Mouse (Mus musculus): Measurements from ENCODE around the gene Rasa2. TPM values are rescaled to one million over a fixed set of nuclear protein-coding genes. Genes with fewer than 3 reads are reported as not detected.

Rasa2 gene
- polyA plus RNA-seq, 1 experiment from 2014 or later, result 13.8 TPM

DNA sequence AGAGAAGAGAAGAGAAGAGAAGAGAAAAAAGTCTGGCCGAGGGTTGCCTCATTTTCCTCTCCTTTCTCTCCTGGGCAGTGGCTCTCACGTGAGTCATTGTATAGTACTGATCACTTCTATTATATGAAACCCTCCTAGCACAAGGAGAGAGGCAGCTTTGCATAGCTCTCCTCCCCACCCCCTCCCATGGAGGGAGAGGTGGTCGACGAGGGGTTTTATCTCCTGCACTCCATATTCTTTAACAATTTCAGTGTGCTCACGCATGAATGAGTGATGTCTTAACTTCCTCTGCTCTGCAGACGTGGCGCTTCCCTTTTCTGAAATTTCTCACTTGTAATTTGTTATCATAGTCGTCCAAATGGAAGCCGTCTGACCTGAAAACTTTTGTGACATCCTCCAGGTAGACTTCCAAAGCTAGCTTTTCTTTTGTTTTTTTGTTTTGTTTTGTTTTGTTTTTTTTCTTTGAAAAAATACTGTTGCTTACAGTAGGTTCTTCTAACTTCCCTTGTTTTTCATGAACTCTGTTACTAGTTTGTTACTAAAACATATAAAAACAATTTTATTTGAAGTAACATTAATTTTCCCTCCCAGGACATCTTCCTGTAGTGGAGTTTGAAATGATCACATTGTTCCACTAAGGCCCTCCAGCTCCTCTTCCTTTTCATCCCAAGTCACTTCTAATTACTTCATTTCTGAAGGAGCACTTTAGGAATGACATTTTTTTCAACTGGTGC, 5.2 kb upstream of the Rasa2 start:
- Histone ChIP-seq H3K36me3 (ENCODE audit: insufficient read depth, low read length) (no peaks in the 10 kb centered on the region), H3K4me3 (replicated peaks; ENCODE audit: low read depth, low read length) (no peak overlapping the region), H3K27me3 (ENCODE audit: insufficient read depth, low read length) (no peaks in the 10 kb centered on the region), H3K9me3 (replicated peaks; ENCODE audit: low read length) (no peaks in the 10 kb centered on the region), H3K27ac (no peak overlapping the region), H3K9ac (ENCODE audit: low read depth, low read length) (no peak overlapping the region), H3K4me2 (ENCODE audit: low read length) (no peak overlapping the region), H3K4me1 (replicated peaks; ENCODE audit: insufficient read depth, low read length) (peaks cover 9% of the 10 kb centered on the region)
- no peak for TF ChIP-seq CTCF (IDR thresholded peaks at IDR 0.05; ENCODE audit: low read depth)
- WGBS, result 51% methylated on average over 9 of the region's 9 CpGs
- ATAC-seq (replicated peaks; ENCODE audit: low FRiP score, low read depth) (no peak), DNase-seq (ENCODE audit: low spot score) (no peak)

DNA sequence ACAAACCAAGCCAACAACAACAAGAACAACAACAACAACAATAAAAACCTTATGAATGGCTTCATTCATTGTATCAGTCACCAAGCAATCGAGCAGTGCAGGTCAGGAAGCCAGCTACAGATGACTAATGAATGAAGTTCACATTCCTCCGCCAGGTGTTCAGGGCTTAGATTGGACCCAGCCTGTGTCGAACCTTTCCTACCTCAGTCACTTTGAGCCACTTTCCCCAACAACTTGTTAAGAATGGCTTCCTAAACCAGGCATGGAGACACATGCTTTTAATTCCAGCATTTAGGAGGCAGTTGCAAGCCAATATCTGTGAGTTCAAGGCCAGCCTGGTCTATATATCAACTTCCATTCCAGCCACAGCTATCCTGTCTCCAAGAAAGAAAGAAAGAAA, 4.5 kb upstream of the Rasa2 start:
- WGBS, result 61% methylated on average over 3 of the region's 3 CpGs
- H3K27me3 ChIP-seq (ENCODE audit: insufficient read depth, low read length), result no peaks in the 10 kb centered on the region
- no peak for TF ChIP-seq CTCF (IDR thresholded peaks at IDR 0.05; ENCODE audit: low read depth)
- H3K9me3 ChIP-seq (replicated peaks; ENCODE audit: low read length), result no peaks in the 10 kb centered on the region
- no peak overlapping the region for H3K4me2 ChIP-seq (ENCODE audit: low read length)
- H3K4me3 ChIP-seq (replicated peaks; ENCODE audit: low read depth, low read length), result no peak overlapping the region
- DNase-seq (ENCODE audit: low spot score) (no peak), ATAC-seq (replicated peaks; ENCODE audit: low FRiP score, low read depth) (no peak)
- peaks cover 10% of the 10 kb centered on the region for H3K4me1 ChIP-seq (replicated peaks; ENCODE audit: insufficient read depth, low read length)
- H3K27ac ChIP-seq, result no peak overlapping the region
- no peak overlapping the region for H3K9ac ChIP-seq (ENCODE audit: low read depth, low read length)
- H3K36me3 ChIP-seq (ENCODE audit: insufficient read depth, low read length), result no peaks in the 10 kb centered on the region

DNA sequence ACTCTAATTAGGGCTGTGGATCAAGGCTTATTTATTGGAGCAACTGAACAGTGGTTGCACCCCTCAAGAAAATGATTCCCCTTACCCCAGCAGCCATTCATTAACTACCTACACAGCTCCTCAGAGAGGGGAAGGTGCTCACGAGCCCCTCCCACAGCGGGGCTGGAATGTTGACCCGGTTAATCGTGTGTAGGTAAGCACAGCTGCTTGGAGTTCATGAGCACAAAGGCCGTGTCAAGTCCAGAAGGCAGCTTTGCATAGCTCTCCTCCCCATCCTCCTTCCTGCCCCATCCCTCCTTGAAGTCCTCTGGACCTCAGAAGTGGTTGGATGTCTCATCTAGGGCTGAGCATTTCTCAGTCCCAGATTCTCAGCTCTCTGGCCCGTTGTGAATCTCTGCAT, 3.8 kb upstream of the Rasa2 start:
- no peak for TF ChIP-seq CTCF (IDR thresholded peaks at IDR 0.05; ENCODE audit: low read depth)
- no peak overlapping the region for H3K4me3 ChIP-seq (replicated peaks; ENCODE audit: low read depth, low read length)
- peaks cover 10% of the 10 kb centered on the region for H3K4me1 ChIP-seq (replicated peaks; ENCODE audit: insufficient read depth, low read length)
- H3K27ac ChIP-seq, result peak overlapping the region; percentile 57; the same call in 1 of the 2 replicates
- DNase-seq (ENCODE audit: low spot score), result no peak
- no peaks in the 10 kb centered on the region for H3K27me3 ChIP-seq (ENCODE audit: insufficient read depth, low read length)
- no peaks in the 10 kb centered on the region for H3K36me3 ChIP-seq (ENCODE audit: insufficient read depth, low read length)
- no peaks in the 10 kb centered on the region for H3K9me3 ChIP-seq (replicated peaks; ENCODE audit: low read length)
- H3K9ac ChIP-seq (ENCODE audit: low read depth, low read length), result no peak overlapping the region
- peak; percentile 14 for ATAC-seq (replicated peaks; ENCODE audit: low FRiP score, low read depth)
- 38% methylated on average over 6 of the region's 6 CpGs for WGBS
- H3K4me2 ChIP-seq (ENCODE audit: low read length), result no peak overlapping the region

- no peaks in the 10 kb centered on the region for H3K27me3 ChIP-seq (ENCODE audit: insufficient read depth, low read length)
- TF ChIP-seq CTCF (IDR thresholded peaks at IDR 0.05; ENCODE audit: low read depth), result no peak
- H3K4me2 ChIP-seq (ENCODE audit: low read length), result no peak overlapping the region
- WGBS, result 87% methylated on average over 2 of the region's 2 CpGs
- no peaks in the 10 kb centered on the region for H3K36me3 ChIP-seq (ENCODE audit: insufficient read depth, low read length)
- no peak for ATAC-seq (replicated peaks; ENCODE audit: low FRiP score, low read depth)
- no peak overlapping the region for H3K9ac ChIP-seq (ENCODE audit: low read depth, low read length)
- H3K4me3 ChIP-seq (replicated peaks; ENCODE audit: low read depth, low read length), result no peak overlapping the region
- no peaks in the 10 kb centered on the region for H3K9me3 ChIP-seq (replicated peaks; ENCODE audit: low read length)
- no peak for DNase-seq (ENCODE audit: low spot score)
- no peak overlapping the region; the same call in 1 of the 2 replicates for H3K27ac ChIP-seq
- peaks cover 13% of the 10 kb centered on the region for H3K4me1 ChIP-seq (replicated peaks; ENCODE audit: insufficient read depth, low read length)
Measured at GRCm38 (mm10) chr9:96633771-96634170, 2.4 kb upstream of the Rasa2 start.

GRCm38 (mm10) chr9:96632756-96633155, 1.3 kb upstream of the Rasa2 start:
- Histone ChIP-seq H3K27me3 (ENCODE audit: insufficient read depth, low read length) (no peaks in the 10 kb centered on the region), H3K9ac (ENCODE audit: low read depth, low read length) (no peak overlapping the region), H3K36me3 (ENCODE audit: insufficient read depth, low read length) (no peaks in the 10 kb centered on the region), H3K4me2 (ENCODE audit: low read length) (no peak overlapping the region), H3K9me3 (replicated peaks; ENCODE audit: low read length) (no peaks in the 10 kb centered on the region), H3K27ac (peak overlapping the region; percentile 99; the same call in 1 of the 2 replicates), H3K4me1 (replicated peaks; ENCODE audit: insufficient read depth, low read length) (peaks cover 14% of the 10 kb centered on the region), H3K4me3 (replicated peaks; ENCODE audit: low read depth, low read length) (no peak overlapping the region)
- no peak for ATAC-seq (replicated peaks; ENCODE audit: low FRiP score, low read depth)
- 50% methylated on average over 7 of the region's 7 CpGs for WGBS
- TF ChIP-seq CTCF (IDR thresholded peaks at IDR 0.05; ENCODE audit: low read depth), result no peak
- peak; percentile 32 for DNase-seq (ENCODE audit: low spot score)

GRCm38 (mm10) chr9:96632073-96632690, 765 bp upstream of the Rasa2 start:
- TF ChIP-seq CTCF (IDR thresholded peaks at IDR 0.05; ENCODE audit: low read depth), result no peak
- peaks cover 17% of the 10 kb centered on the region for H3K4me1 ChIP-seq (replicated peaks; ENCODE audit: insufficient read depth, low read length)
- H3K4me3 ChIP-seq (replicated peaks; ENCODE audit: low read depth, low read length), result peak overlapping the region; percentile 97; the same call in 1 of the 2 replicates
- peak overlapping the region; percentile 91 for H3K4me2 ChIP-seq (ENCODE audit: low read length)
- no peak overlapping the region for H3K9ac ChIP-seq (ENCODE audit: low read depth, low read length)
- no peaks in the 10 kb centered on the region for H3K36me3 ChIP-seq (ENCODE audit: insufficient read depth, low read length)
- DNase-seq (ENCODE audit: low spot score), result peak; percentile 14
- no peaks in the 10 kb centered on the region for H3K27me3 ChIP-seq (ENCODE audit: insufficient read depth, low read length)
- ATAC-seq (replicated peaks; ENCODE audit: low FRiP score, low read depth), result no peak
- H3K27ac ChIP-seq, result peak overlapping the region; percentile 99
- 67% methylated on average over 6 of the region's 6 CpGs for WGBS
- no peaks in the 10 kb centered on the region for H3K9me3 ChIP-seq (replicated peaks; ENCODE audit: low read length)
